Mouse (Mus musculus) liver, adult (tissue): ENCODE results near the gene St7.

Source experiments
- GATA4 ChIP-seq: IDR thresholded peaks from 2 replicates; pipeline ENCODE4 v1.6.1; 2014; ENCODE audit warnings: mild to moderate bottlenecking, low read length; ENCODE audit not compliant: insufficient replicate concordance

Gene St7

DNA sequence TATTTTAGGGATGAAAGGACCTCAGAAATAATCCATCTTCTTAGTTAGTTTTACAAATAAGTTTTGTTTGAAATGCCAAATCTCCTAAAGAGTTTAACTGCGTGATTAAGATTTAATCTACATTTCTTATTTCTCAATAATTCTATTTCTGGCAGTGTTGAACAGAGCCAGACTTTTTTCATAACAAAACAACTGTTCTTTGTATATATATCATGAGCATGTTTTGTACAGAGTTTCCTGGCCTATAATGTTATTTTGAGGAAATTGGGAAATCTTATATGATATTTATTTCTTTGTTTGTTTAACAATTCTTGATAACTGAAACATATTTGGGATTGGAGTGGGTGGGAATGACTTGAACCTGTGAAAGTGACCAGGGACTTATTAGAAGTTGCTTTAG lies 47.4 kb downstream of the St7 start:
- TF ChIP-seq GATA4, result no peak

- no peak for TF ChIP-seq GATA4
Observed at GRCm38 (mm10) chr6:17741639-17742038, 48.9 kb downstream of the St7 start.

- TF ChIP-seq GATA4, result no peak
Observed at GRCm38 (mm10) chr6:17742209-17742608, 49.5 kb downstream of the St7 start.

- no peak for TF ChIP-seq GATA4
Observed at GRCm38 (mm10) chr6:17743325-17743724, 50.6 kb downstream of the St7 start.

DNA sequence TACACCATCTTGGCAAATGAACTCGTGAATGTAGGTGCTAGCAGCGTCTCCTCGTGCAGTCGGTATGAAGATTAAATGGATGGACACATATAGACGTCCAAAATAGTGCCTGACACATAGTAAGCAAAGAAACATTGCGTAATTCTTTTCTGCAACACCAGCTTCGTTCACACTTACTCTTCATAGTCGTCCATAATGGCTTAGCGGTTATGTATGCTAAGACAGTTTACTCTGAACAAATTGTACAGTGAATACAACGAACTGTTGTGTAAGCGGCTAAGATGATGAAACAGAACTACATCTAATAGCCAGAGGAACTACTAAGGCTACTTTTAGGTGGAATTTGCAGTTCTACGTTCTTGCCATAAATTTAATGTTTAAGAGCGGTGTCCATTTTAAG lies 55.0 kb downstream of the St7 start:
- TF ChIP-seq GATA4, result no peak

- no peak for TF ChIP-seq GATA4
Observed at GRCm38 (mm10) chr6:17748866-17749582, 56.3 kb downstream of the St7 start.

DNA sequence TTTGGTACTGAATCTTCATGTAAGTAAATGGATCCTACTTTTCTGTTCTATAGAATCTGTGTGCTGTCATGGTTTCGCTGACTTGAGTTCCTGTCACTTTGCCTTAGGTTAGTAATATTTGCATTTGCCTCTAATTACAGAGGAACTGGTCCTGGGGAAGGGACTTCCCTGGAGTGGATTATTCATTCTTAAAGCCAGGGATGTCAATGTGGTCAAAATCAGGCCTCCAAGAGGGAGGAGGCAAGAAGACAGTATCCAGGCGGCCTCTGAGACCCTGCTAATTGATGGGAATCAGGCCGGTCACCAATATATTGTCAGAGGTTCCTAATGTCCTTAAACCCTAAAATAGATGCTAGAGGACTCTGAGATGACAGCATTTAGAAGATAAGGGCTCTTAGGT lies 56.9 kb downstream of the St7 start:
- no peak for TF ChIP-seq GATA4

GRCm38 (mm10) chr6:17750041-17750660 lies 57.4 kb downstream of the St7 start:
- no peak for TF ChIP-seq GATA4

DNA sequence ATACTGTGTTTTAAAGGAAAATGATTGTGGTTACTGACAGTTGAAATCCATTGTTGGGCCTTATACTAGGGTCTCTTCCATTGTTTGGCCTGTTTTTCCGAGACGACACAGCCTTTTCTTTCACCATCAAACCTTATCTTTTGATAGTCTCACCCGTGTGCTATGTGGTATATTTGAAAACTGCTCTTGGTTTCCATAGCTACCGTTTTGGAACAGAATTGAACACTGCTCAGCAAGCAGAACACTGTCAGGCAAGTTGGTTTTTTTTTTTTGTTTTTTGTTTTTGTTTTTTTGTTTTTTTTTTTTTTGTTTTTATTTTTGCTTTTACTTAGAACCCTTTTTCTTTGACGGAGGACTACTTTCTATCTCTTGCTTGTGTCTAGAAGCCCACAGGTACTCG lies 58.2 kb downstream of the St7 start:
- TF ChIP-seq GATA4, result no peak

DNA sequence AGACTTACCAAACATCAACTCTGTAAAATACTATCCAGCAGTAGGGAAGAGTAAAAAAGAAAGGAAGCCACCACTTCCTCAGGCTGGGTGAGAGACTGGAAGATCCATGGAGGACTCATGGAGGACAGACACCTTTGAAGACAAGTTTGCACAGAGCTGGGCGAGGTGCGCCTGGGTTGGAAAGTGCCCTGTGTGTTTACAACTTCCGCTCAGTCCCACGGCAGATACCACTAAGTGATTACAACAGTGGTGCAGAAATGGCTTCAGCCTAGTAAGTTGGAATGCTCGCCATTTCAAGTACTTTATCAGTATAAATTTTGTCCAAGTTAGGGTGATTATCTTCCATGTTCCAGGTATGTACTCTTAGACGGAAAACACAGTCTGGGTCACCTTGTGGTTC lies 63.2 kb downstream of the St7 start:
- no peak for TF ChIP-seq GATA4

DNA sequence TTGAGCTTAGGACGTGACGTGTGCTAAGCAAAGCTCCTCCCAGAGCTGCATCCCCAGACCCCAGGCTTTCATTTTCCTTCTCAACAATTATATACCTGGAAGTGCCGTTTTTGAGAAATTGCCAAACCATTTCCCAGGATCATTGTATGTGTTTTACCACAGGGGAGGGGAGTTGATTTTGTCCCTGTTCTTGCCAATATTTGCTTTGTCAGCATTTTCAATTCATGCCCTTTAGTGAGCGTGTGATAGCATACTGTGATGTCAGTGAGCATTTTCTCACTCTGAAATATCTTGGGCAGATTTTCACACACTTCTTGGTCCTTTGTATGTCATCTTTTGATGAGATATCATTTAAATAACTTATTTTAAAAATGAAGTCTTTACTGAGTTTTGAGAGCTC lies 65.8 kb downstream of the St7 start:
- no peak for TF ChIP-seq GATA4

DNA sequence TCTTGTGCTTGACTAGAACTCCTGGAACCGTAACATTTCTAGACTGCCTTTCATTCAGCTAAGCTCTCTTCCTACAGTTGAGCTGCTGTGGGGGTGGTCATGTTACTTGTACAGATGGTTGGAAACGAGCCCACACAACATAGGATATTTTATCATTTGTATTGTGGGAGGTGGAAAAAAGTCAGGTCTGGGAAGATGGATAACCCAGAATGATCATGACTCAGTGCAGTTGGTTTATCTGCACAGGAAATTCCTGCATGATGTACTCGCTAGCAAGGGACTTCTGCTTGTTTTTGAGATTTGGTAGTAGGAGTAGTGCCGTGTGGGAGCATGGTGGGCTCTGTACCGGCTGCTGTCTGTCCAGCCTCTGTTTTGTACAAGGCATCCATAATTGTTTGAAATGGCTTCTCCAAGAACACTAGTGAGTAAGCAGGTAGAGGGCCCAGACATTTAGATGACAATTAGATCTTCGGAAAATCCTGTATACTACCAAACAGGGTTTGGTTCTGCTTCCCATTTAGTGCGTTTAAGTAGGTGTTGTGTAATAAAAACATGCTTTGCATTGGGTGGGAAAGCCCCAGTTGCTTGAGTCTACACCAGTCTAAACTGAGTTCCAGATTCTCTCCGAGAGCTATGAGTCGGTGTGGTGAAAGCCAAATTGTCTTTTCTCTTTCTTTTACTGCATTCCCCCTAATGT lies 71.4 kb downstream of the St7 start:
- TF ChIP-seq GATA4, result no peak

- TF ChIP-seq GATA4, result no peak
Observed at GRCm38 (mm10) chr6:17764660-17764998, 71.9 kb downstream of the St7 start.

GRCm38 (mm10) chr6:17769972-17770644 lies 77.4 kb downstream of the St7 start:
- TF ChIP-seq GATA4, result no peak

DNA sequence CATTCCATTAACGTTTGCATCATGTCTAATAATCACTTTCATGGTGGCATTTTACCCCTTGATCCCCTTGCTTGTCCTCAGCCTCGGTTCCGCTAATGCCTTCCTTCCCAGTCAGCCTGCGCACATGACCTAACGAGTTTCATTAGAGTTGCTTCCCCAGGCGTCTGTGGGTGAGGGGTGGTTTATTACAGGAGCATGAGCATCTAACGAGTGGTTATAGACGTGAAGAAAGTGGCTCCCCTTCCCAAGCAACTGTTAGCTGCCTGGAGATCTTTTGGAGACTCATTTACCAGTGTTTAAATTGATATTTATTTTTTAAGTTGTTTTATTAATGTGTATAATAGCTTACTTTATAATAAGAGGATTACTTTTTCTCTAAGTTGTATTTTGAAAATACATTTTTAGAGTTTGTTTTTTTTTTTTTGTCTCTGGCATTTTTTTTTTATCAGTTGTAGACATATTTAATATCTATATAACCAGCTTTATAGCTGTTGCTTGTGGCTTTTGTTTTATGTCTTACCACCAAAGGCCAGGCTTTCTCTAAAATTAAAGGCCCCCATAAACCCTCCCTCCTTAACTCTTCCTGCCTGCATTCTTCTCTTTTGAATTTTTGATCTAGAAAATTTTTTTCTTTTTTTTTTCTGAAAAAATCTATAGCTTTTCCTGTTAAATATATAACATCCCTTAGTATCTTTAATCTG lies 78.1 kb downstream of the St7 start:
- TF ChIP-seq GATA4, result no peak
